Mouse (Mus musculus): Measurements from ENCODE around the gene Tfdp1. TPM values are rescaled to one million over a fixed set of nuclear protein-coding genes. Genes with fewer than 3 reads are reported as not detected.

The Tfdp1 gene
- polyA plus RNA-seq, 1 experiment from 2014 or later, result 155 TPM

- Histone ChIP-seq H3K4me2 (ENCODE audit: low read depth, low read length) (no peak overlapping the region), H3K9me3 (ENCODE audit: control insufficient read depth, low read length) (no peaks in the 10 kb centered on the region), H3K4me1 (replicated peaks; ENCODE audit: control insufficient read depth, insufficient read depth, low read length) (no peaks in the 10 kb centered on the region), H3K27ac (ENCODE audit: low read length) (no peak overlapping the region), H3K27me3 (ENCODE audit: control insufficient read depth, insufficient read depth, low read depth, low read length) (no peaks in the 10 kb centered on the region), H3K4me3 (ENCODE audit: low read length) (no peak overlapping the region), H3K36me3 (ENCODE audit: control insufficient read depth, insufficient read depth, low read length) (no peaks in the 10 kb centered on the region), H3K9ac (ENCODE audit: low read length) (no peak overlapping the region)
- WGBS, result 83% methylated on average over 6 of the region's 6 CpGs
- no peak for ATAC-seq (ENCODE audit: low read depth)
These were observed 82.4 kb downstream of the Tfdp1 start for GRCm38 (mm10) chr8:13420970-13421369.

- H3K27me3 ChIP-seq (ENCODE audit: control insufficient read depth, insufficient read depth, low read depth, low read length), result no peaks in the 10 kb centered on the region
- H3K4me3 ChIP-seq (ENCODE audit: low read length), result no peak overlapping the region
- no peak overlapping the region for H3K9ac ChIP-seq (ENCODE audit: low read length)
- H3K4me1 ChIP-seq (replicated peaks; ENCODE audit: control insufficient read depth, insufficient read depth, low read length), result no peaks in the 10 kb centered on the region
- 0 out of 2 replicates have a peak overlapping the region, but pooled peaks have one; percentile 16 for H3K27ac ChIP-seq (ENCODE audit: low read length)
- no peaks in the 10 kb centered on the region for H3K9me3 ChIP-seq (ENCODE audit: control insufficient read depth, low read length)
- WGBS, result 61% methylated on average over 6 of the region's 6 CpGs
- no peak overlapping the region for H3K4me2 ChIP-seq (ENCODE audit: low read depth, low read length)
- no peaks in the 10 kb centered on the region for H3K36me3 ChIP-seq (ENCODE audit: control insufficient read depth, insufficient read depth, low read length)
- ATAC-seq (ENCODE audit: low read depth), result no peak
These were observed 88.8 kb downstream of the Tfdp1 start for GRCm38 (mm10) chr8:13427351-13427750.

Other genes with a start within 250 kb of the Tfdp1 start
- gene Pcid2, start 233.3 kb upstream of the Tfdp1 start, polyA plus RNA-seq (2015; fragmentation: Nextera tagmentation; extraction: Ambion mirVana), result 36.4 and 38.4 TPM in 2 replicates
- 93.9 and 101 TPM in 2 replicates for gene Cul4a, start 233.1 kb upstream of the Tfdp1 start, polyA plus RNA-seq (2015; fragmentation: Nextera tagmentation; extraction: Ambion mirVana)
- 303 and 324 TPM in 2 replicates for gene Lamp1, start 179.6 kb upstream of the Tfdp1 start, polyA plus RNA-seq (2015; fragmentation: Nextera tagmentation; extraction: Ambion mirVana)
- 4.0 and 4.5 TPM in 2 replicates for gene Grtp1, start 138.1 kb upstream of the Tfdp1 start, polyA plus RNA-seq (2015; fragmentation: Nextera tagmentation; extraction: Ambion mirVana)
- 5.7 and 6.3 TPM in 2 replicates for gene Adprhl1, start 84.6 kb upstream of the Tfdp1 start, polyA plus RNA-seq (2015; fragmentation: Nextera tagmentation; extraction: Ambion mirVana)
- gene Dcun1d2, start 50.6 kb upstream of the Tfdp1 start, polyA plus RNA-seq (2015; fragmentation: Nextera tagmentation; extraction: Ambion mirVana), result 24.8 and 25.0 TPM in 2 replicates
- 35.7 and 41.3 TPM in 2 replicates for gene Tmco3, start 50.6 kb upstream of the Tfdp1 start, polyA plus RNA-seq (2015; fragmentation: Nextera tagmentation; extraction: Ambion mirVana)
- not detected in 2 replicates for gene Atp4b, start 58.1 kb downstream of the Tfdp1 start, polyA plus RNA-seq (2015; fragmentation: Nextera tagmentation; extraction: Ambion mirVana)
- gene Grk1, start 66.3 kb downstream of the Tfdp1 start, polyA plus RNA-seq (2015; fragmentation: Nextera tagmentation; extraction: Ambion mirVana), result not detected in 2 replicates
- 0.70 and 1.1 TPM in 2 replicates for gene Tmem255b, start 96.4 kb downstream of the Tfdp1 start, polyA plus RNA-seq (2015; fragmentation: Nextera tagmentation; extraction: Ambion mirVana)
- gene Gas6, start 155.7 kb downstream of the Tfdp1 start, polyA plus RNA-seq (2015; fragmentation: Nextera tagmentation; extraction: Ambion mirVana), result 78.0 and 83.8 TPM in 2 replicates
- not detected in 2 replicates for gene 1700029H14Rik, start 223.7 kb downstream of the Tfdp1 start, polyA plus RNA-seq (2015; fragmentation: Nextera tagmentation; extraction: Ambion mirVana)

All from lung, embryonic 16.5 days (tissue).